Mouse (Mus musculus) gastrocnemius, postnatal 14 days (tissue): ENCODE measurements around the gene Cep295nl. TPM values are rescaled to one million over a fixed set of nuclear protein-coding genes. Genes with fewer than 3 reads are reported as not detected.

Experiments
- DNase-seq: peaks from one replicate; pipeline ENCODE4 v3.0.0; 2021; ENCODE audit warnings: mixed read lengths
- intact Hi-C: fragments of 180-260 bp; cut with DNase I; formaldehyde crosslinking; loops from one replicate; pipeline ENCODE4 v1.15.1; 2025; ENCODE audit warnings: low total_unique reads
- total RNA-seq, 2 experiments: library from RNA; stranded (reverse); gene quantifications; 2 replicates each; pipeline ENCODE4 v1.2.3; 2021

Gene Cep295nl
- total RNA-seq, 2 experiments from 2014 or later: 1.3 TPM

DNA sequence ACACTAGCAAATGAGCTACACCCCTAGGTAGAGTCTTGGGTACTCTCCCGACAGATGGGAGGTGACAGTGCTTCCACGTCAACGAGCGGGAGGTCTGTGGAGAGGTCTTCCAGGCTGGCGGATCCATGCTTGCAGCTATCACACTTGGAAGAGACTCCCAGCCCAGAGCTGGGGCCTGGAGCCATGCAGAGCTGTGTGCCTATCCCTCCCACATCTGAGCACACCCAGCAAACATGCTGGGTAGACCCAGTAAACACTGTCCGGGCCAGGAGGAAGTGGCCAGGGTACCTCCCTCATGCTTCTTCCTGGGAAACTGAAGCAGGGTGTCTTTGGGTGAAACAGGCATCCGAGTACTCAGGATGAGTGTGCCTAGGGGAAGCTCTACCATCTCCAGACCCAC lies 18.2 kb upstream of the Cep295nl start:
- DNase-seq: peak; percentile 12
- intact Hi-C loops: no loop called here

DNA sequence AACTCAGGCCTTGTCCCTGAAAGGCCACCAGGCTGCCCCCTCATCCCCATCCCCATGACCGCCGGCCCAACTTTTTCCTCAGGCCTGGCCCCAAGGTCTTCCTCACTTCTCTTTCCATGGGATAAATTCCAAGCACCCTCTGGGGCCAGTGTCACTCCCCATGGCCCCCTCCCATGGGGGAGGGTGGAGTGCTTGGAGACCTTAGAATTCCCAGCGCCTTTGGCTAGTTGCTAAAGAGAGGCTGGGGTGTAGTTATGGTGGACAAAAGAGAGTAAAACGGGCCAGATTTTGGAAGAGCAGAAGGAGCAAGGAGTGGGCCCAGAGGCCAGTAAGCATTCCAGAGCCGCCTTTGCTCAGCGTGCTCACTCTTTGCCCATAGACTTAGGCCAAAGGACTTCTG lies 13.3 kb upstream of the Cep295nl start, which contains the start of gene Timp2:
Timp2 (minus strand) TSS at position 101 of the 400 bp plus-strand sequence.
- intact Hi-C loops: no loop called here
- no peak for DNase-seq

- intact Hi-C loops: no loop called here
- DNase-seq: peak; percentile 94
Measured at GRCm38 (mm10) chr11:118355205-118355604, 12.9 kb upstream of the Cep295nl start.

DNA sequence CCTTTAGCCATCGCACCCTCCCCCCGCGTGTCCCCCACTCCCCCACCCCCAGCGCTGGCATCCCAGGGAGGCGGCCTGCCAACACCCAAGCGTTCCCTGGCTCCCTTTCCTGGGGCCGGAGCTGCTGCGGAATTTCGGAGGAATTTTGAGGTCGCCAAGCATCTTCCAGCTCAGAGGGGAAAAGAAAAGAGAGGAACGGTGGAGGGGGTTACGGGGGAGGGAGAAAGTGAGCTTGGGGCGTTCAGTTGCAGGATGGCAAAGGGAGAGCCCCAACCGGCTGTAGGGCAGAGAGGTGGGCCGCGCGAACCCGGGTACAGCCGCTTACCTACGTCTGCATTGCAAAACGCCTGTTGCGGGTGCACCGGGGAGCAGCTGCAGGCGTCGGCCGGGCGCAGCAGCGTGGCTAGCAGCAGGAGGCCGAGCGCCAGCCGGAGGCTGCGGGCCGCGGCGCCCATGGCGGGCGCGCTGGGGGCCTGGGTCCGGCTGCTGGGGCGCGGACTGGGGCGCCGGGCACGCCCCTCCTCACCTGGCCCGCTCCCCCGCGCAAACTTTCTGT lies 12.4 kb upstream of the Cep295nl start:
- peak; percentile 57 for DNase-seq
- intact Hi-C loops: no loop called here

- DNase-seq: no peak
- intact Hi-C loops: no loop called here
Measured at GRCm38 (mm10) chr11:118349494-118349893, 7.2 kb upstream of the Cep295nl start.

GRCm38 (mm10) chr11:118348877-118349276 lies 6.6 kb upstream of the Cep295nl start:
- DNase-seq: peak; percentile 70
- intact Hi-C loops: no loop called here

GRCm38 (mm10) chr11:118348419-118348818 lies 6.1 kb upstream of the Cep295nl start:
- DNase-seq: no peak
- intact Hi-C loops: no loop called here

DNA sequence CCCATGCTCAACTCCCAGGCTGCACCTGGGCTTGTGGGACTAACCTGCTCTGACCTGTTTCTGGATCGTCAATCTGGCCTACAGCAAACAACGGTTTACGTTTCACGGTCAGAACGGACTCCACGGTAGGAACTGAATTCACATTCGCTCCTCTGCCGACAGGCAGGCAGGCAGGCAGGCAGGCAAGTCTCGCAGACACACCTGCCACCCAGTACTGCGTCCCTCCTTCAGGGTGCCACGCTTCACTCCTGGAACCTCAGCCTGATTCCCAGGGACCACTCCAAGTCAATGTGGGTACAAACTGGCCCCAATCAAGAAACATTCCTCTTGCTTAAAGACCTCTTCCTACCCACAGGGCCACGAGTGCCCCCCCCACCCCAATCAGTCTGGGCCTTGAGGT lies 5.6 kb upstream of the Cep295nl start:
- DNase-seq: no peak
- intact Hi-C loops: no loop called here

DNA sequence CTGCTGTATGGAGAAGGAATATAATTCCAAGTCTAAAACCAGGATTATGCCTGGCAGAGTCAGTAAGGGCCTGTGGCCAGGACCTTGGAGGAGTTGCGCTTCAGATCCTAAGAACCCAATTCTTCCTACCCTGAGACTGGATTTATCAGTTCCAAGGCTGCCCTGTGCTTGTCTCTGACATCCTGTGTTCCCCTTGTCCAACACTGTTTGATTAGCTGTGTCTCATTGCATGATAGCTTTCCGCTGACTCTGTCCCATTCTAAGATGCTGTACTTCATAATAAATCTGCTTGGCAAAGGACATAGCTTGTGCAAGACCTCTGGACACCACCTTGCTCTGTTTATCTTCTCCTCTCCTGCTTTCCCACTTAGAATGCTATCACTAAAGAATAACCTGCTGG lies 5.1 kb upstream of the Cep295nl start:
- DNase-seq: no peak
- intact Hi-C loops: no loop called here

- intact Hi-C loops: no loop called here
- DNase-seq: no peak
Measured at GRCm38 (mm10) chr11:118346395-118347096, 4.2 kb upstream of the Cep295nl start.

DNA sequence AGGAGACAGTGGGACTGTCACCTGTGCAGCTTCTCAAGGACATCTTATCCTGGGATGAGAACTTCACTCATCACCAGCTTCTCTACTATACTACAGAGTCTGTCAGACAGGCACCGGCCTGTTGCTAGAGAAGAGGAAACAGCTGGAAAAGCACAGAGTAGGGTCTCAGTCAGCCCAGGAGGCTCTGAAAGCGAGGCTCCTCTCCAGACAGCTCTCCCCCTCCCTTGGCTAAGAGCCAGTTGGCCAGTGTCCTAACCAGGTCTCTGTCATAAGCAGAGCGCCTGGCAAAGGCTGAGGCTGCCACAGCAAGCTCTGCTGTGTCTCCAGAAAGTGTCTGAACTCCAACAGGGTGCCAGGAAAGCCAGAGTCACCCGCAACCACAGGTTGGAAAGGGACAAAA lies 3.4 kb upstream of the Cep295nl start:
- intact Hi-C loops: no loop called here
- DNase-seq: no peak

- DNase-seq: no peak
- intact Hi-C loops: no loop called here
Measured at GRCm38 (mm10) chr11:118343629-118344028, 1.3 kb upstream of the Cep295nl start.

- intact Hi-C loops: no loop called here
- DNase-seq: no peak
Measured at GRCm38 (mm10) chr11:118337491-118338168, 4.7 kb downstream of the Cep295nl start.

DNA sequence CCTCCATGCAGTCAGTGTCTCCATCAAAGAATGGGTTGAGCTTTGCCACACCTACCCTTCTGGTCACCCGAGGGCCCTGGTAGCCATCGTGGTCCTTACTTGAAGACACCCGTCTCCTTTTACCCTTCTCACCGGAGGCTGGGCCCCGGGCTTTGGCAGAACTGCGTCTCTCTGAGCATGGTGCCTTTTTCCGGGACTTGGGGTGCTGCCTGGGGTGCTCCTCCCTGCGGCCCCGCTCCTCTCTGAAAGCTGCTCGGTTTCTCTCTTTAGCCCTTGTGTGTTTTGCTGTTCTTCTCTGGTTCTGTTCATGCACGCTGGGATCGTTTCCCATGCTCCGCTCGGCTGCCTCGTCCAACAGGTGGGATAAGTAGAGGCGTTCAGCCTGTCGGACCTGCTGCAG lies 8.9 kb downstream of the Cep295nl start:
- DNase-seq: peak; percentile 3
- intact Hi-C loops: no loop called here

DNA sequence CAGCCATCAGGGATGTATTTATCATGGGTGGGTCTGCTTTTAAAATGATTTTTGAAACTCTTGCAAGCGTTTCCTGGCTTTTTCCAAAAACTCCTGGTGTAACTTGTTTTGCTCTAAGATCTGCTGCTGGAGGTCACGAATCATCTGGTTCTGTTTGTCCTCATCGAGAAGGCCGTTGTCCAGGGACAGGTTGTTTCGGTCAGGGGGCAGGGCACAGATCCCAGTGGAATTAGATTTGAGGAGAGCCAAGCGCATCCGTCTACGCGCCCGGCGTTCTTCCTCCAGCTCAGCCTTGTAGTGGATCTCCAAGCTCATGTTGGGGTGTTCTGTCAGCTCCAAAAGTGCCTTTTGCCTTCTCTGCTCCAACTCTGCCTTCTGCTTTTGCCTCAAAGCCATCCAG lies 9.9 kb downstream of the Cep295nl start:
- DNase-seq: no peak
- intact Hi-C loops: no loop called here

GRCm38 (mm10) chr11:118330777-118331176 lies 11.5 kb downstream of the Cep295nl start:
- intact Hi-C loops: no loop called here
- DNase-seq: peak; percentile 2

DNA sequence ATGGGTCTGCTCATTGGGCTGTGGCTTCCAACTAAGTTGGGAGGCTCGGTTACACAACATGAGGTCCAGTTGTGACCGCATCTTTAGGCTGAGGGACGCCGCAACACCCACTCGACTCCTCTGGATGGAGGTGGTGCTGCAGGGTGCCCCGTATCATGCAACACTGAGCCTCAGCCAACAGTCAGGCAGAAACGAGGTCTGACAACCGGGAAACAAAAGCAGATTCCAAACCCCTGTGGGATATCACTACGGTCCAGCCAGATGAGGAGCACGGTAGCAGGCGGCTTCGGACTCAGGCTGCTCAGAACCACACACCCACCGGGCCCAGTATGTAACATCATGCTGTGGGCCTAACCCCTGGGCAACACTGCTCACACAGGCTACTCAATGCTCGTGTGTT lies 11.9 kb downstream of the Cep295nl start:
- peak; percentile 3 for DNase-seq
- intact Hi-C loops: no loop called here

GRCm38 (mm10) chr11:118328947-118329346 lies 13.4 kb downstream of the Cep295nl start:
- no peak for DNase-seq
- intact Hi-C loops: no loop called here

DNA sequence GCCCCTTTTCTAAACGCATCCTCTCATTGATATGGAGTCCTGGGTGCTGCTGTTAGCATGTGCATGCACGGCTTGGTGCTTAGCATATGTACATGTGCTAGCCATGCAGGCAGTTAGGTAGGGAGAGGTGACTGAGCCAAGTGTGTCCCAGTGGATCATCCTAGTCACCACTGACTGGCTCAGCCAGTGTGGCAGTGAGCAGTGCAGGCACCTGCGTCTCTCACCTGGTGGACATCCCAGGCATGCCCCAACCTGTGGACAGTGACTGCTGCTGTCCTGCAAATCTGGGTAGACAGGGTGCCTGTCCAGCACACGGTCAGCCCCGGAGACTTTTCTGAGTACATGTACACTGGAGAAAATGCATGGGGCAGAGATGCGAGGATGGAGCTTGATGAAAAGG lies 13.8 kb downstream of the Cep295nl start:
- intact Hi-C loops: no loop called here
- no peak for DNase-seq

DNA sequence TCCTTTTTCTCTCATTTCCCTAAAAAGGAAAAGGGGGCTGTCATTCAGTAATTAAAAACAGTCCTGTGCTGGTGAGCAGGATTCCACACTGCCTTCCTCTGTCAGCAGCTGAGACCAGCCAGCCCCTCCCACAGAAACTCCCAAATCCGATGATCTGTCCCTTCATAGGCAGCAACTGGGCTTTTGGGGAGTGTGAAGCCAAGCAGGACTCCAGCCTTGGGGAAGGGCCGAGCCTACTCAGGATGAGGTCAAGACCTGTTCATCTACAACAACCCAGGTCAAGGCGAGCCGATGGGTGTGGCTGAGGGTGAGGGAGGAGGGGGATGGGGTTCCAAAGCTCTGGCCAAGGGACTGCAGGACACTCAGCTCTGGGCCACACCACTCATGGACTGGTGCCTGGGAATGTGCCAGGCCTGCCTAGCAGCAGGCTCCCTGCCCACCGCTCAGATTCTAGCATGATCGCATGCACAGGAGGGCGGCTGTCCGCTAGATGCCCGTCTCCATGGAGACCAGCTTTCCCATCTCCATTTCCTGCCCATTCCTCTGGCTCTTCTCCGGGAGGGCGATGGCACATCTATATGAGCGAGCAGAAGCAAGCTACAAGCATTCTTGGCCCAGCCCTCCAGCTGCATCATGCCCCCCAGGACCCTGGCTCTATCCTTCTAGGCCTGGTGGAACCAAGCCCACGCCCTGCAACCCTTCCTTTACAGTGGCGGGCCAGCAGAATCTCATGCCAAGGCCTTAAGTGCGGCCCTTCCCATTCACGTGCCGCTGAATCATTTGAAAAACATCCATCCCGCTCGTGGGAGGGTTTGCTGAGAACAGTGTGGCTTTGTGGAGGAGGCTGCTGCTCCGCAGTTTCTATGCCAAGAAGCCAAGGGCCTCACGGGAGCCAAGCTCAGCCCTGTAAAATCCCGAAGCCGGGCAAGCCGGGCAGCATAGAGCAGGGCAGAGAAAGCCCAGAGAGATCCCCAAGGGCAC lies 15.0 kb downstream of the Cep295nl start:
- intact Hi-C loops: no loop called here
- peak; percentile 81 for DNase-seq
